Mouse (Mus musculus) adrenal gland, postnatal 14 days (tissue): ENCODE results near the gene Fcrl5. TPM values are rescaled to one million over a fixed set of nuclear protein-coding genes. Genes with fewer than 3 reads are reported as not detected.

Experiments used
- DNase-seq: peaks from one replicate; pipeline ENCODE4 v3.0.0; 2021; ENCODE audit warnings: mixed read lengths
- total RNA-seq: library from RNA; stranded (reverse); gene quantifications from 2 replicates; pipeline ENCODE4 v1.2.3, GENCODE M21; 2021

Gene Fcrl5
- total RNA-seq, 1 experiment from 2014 or later, result not detected

DNA sequence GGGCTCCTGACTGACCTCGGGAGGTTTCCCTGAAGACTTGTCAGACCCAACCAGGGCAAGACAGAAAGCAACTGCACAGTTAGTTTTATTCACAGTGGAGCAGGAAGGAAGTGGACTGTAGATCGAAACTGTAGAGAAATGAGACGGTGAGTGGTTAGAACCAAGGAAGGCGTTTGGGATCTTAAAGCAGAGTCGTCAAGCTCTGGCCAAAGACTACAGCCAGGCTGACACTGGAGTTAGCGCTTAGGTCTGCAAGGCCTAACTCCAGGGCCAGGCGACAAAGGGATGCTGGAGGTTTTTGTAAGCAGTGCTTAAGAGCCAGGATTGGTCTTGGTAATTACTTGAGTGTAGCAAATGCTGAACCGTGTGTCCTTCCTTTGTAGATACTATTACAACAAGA, 93.3 kb downstream of the Fcrl5 start:
- no peak for DNase-seq

- no peak for DNase-seq
Measured at GRCm38 (mm10) chr3:87529568-87529967, 94.0 kb downstream of the Fcrl5 start.

GRCm38 (mm10) chr3:87530234-87530633, 94.7 kb downstream of the Fcrl5 start:
- DNase-seq, result no peak

DNA sequence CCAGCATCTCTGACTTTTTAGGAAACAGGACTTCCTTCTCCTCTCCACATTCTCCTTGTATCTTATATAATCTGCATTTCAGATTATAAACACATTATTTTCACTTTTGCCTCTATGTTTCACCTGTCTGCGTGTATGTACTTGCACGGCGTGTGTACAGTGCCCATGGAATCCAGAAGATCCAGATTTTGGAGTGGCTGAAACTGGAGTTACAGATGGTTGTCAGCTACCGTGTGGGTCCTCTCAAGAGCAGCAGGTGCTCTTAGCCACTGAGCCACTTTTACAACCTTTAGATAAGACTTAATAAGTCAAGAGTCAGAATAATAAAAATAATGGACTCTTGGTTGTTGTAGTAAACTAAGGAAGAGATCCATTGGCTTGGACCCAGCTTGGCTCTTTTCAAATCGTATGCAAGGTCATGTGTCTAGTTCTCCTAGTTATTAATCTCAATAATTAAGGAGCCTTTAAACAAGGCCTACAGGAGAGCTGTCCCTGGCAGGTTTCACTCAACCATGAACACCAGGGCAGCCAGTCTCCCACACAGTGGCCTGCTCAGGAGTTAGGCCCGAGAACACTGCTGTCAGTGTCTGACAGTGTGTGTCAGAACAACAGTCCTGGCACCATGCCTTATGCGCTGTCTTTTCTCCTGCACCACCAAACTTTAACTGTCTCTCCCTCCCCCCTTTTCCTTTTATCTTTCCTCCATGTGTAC, 98.2 kb downstream of the Fcrl5 start:
- DNase-seq, result no peak

DNA sequence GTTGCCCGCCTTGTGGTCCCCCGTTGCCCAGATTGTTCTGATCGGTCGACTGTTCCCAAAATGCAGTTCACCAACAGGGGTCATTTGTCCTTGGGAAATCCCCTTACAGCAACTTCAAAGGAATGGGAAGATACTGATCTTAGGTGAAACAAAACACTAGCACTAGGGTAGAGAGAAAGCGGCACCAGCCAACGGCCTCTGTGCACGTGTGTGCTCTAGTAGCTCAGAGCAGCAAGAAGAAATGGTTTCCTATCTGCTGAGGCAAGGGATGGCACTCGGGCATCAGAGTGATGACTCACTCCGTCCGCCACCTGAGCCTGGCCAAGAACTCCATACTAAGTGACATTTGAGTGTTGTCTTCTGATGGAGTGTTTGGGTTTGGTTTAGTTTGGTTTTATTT, 102.5 kb downstream of the Fcrl5 start:
- DNase-seq, result no peak

- DNase-seq, result no peak
Measured at GRCm38 (mm10) chr3:87540028-87540675, 104.6 kb downstream of the Fcrl5 start.

GRCm38 (mm10) chr3:87540714-87541113, 105.1 kb downstream of the Fcrl5 start:
- no peak for DNase-seq

GRCm38 (mm10) chr3:87542481-87543215, 107.1 kb downstream of the Fcrl5 start:
- peak; percentile 33 for DNase-seq

DNA sequence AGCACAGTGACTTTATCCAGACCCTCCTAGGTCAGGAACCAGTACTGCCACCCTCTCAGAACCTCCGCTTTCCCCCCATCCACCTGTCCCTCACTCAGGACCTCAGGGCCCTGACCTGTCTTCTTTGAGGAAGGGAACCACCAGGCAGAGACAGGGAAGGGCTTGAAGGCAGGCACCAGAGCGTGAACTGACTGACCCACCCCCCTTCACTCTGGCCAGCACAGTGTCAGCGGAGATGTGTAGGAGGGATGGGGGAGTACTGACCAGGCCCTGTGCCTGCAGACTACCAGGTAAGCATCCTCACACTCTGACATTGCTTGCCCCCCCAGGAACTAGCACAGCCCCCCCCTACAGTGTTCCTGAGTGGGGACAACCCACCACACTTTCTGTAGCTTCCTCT, 110.0 kb downstream of the Fcrl5 start:
- DNase-seq, result no peak

DNA sequence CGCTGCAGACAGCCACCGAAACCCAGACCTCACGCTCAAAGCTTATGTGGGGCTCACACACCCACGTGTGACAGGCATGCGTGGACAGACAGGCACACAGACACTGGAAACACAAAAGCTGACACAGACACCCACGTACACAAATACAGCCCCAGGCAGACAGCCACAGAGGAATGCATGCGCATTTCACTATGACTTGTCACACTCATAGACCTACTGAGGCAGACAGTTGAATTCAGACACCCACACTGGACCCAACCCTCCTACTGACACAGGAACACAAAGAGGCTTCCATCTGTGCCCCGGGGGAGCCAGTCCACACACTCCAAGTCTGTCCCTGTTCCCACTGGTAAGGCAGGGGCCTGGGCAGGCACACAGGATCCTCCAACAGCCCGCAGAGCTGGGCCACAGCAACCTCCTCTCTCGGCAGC, 110.7 kb downstream of the Fcrl5 start:
- DNase-seq, result no peak

GRCm38 (mm10) chr3:87549908-87550307, 114.3 kb downstream of the Fcrl5 start:
- DNase-seq, result no peak

Other genes starting within 250 kb of the Fcrl5 start
- gene Fcrls, start 172.0 kb upstream of the Fcrl5 start, total RNA-seq, result 2.5 and 3.0 TPM in 2 replicates
- 2.4 and 6.0 TPM in 2 replicates for gene Cd5l, start 77.9 kb upstream of the Fcrl5 start, total RNA-seq
- gene Fcrl1, start 59.4 kb upstream of the Fcrl5 start, total RNA-seq, result 0.22 and 6.1 TPM in 2 replicates
- gene Etv3, start 89.6 kb downstream of the Fcrl5 start, total RNA-seq, result 23.4 and 26.2 TPM in 2 replicates
- 37.8 and 40.1 TPM in 2 replicates for gene Arhgef11, start 181.8 kb downstream of the Fcrl5 start, total RNA-seq